ENCODE assay signal across 17 mouse cellular contexts in the genomic region with DNA sequence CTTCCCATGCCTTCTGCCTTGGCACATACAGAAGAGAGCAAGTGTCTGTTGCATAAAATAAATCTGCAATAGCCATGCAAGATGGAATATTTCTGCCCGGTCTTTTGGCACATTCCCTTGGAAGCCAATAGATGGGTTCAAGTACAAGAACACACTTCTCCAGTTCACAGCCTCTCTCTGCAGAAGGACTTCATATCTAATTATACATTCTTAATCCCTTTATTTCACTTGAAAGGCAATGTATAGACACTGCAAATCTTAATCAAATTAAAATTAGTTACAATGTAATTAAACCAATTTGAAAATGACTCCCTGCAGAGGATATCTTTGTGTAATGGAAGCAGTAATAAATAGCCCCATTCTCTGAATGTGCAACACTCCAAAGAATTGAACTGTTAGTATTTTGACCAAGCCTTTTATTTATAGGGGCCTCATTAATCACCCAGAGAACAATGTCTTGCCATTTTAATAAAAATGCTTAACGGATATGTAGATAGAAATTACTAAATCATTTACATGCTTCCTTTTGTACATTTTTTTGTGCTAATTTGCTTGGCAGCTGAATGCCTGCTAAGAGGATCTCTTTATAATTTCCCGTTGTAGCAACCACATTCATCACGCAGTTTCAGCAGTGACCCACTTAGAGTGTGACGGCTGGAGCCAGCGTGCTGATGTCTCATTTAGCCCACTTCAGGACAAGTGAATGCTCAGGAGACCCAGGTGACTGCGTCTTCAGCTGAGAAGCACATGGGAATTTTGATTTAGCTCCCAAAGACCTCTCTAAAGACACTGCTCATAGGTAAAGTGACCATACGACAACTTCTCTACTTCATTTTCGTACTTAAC.
DNase-seq lines count a peak whose midpoint lies in the region; ATAC-seq and TF ChIP-seq lines count a peak whose summit lies in the region.
"Had no signal": no experiment of that assay in that cellular context is flagged by ENCODE, and none has a peak within 500 bp of the region (broad histone marks: within the 10 kb centered on the region; RNA-seq: fewer than 3 reads in every experiment).

No protein-coding gene starts in this region.

- no peaks in the 10 kb centered on the region for H3K36me3 ChIP-seq in midbrain, embryonic 14.5 days (ENCODE audit: control insufficient read depth, insufficient read depth, low read length)
- H3K36me3 ChIP-seq in midbrain, embryonic 11.5 days (ENCODE audit: control insufficient read depth, insufficient read depth, low read length) = no peaks in the 10 kb centered on the region
- H3K36me3 ChIP-seq in thymus, adult 2 months (ENCODE audit: control insufficient read depth, insufficient read depth, low read length) = no peaks in the 10 kb centered on the region
- H3K36me3 ChIP-seq: embryonic facial prominence, embryonic 12.5 days; heart, embryonic 15.5 days; limb, embryonic 15.5 days had no signal

- H3K27ac ChIP-seq in midbrain, embryonic 14.5 days (replicated peaks; ENCODE audit: low read depth, low read length) = no peak overlapping the region
- no peak overlapping the region for H3K27ac ChIP-seq in midbrain, embryonic 11.5 days (ENCODE audit: low read depth, low read length)
- no peak overlapping the region for H3K27ac ChIP-seq in thymus, adult 2 months (ENCODE audit: control insufficient read depth, insufficient read depth, low read length)
- H3K27ac ChIP-seq: embryonic facial prominence, embryonic 12.5 days; heart, embryonic 15.5 days; kidney, postnatal 0 days; limb, embryonic 15.5 days; stomach, postnatal 0 days had no signal

- no peak overlapping the region for H3K4me2 ChIP-seq in midbrain, embryonic 14.5 days (ENCODE audit: low read length)
- H3K4me2 ChIP-seq in midbrain, embryonic 11.5 days = no peak overlapping the region
- H3K4me2 ChIP-seq: embryonic facial prominence, embryonic 12.5 days; heart, embryonic 15.5 days; limb, embryonic 15.5 days had no signal

- H3K9me3 ChIP-seq in midbrain, embryonic 14.5 days (ENCODE audit: control insufficient read depth, low read length) = no peaks in the 10 kb centered on the region
- H3K9me3 ChIP-seq in midbrain, embryonic 11.5 days (ENCODE audit: control insufficient read depth, low read length) = no peaks in the 10 kb centered on the region
- H3K9me3 ChIP-seq: embryonic facial prominence, embryonic 12.5 days; heart, embryonic 15.5 days; limb, embryonic 15.5 days had no signal

- intact Hi-C loops in heart, postnatal 25 days (cut with DNase I) = no loop called here

- 60% methylated on average over 9 of the region's 9 CpGs for WGBS in midbrain, embryonic 14.5 days
- 84% methylated on average over 9 of the region's 9 CpGs for WGBS in midbrain, embryonic 11.5 days
- WGBS in thymus, adult 2 months = 85% methylated on average over 9 of the region's 9 CpGs

- no peak for ATAC-seq in midbrain, embryonic 14.5 days (ENCODE audit: low FRiP score, low TSS enrichment)
- ATAC-seq in midbrain, embryonic 11.5 days (ENCODE audit: low FRiP score) = no peak

- no peak overlapping the region for H3K4me3 ChIP-seq in midbrain, embryonic 14.5 days (replicated peaks; ENCODE audit: low read depth, low read length)
- no peak overlapping the region for H3K4me3 ChIP-seq in midbrain, embryonic 11.5 days (ENCODE audit: low read depth, low read length)
- no peak overlapping the region for H3K4me3 ChIP-seq in thymus, adult 2 months (ENCODE audit: control insufficient read depth, insufficient read depth, low read length)
- H3K4me3 ChIP-seq: embryonic facial prominence, embryonic 12.5 days; heart, embryonic 15.5 days; limb, embryonic 15.5 days had no signal

- TF ChIP-seq POLR2A in thymus, adult 2 months (IDR thresholded peaks at IDR 0.05; ENCODE audit: control insufficient read depth, extremely low read depth, insufficient read depth, low read length, poor library complexity) = no peak

- no peak overlapping the region for H3K9ac ChIP-seq in midbrain, embryonic 14.5 days (replicated peaks; ENCODE audit: low read length)
- no peak overlapping the region for H3K9ac ChIP-seq in midbrain, embryonic 11.5 days (ENCODE audit: low read length)
- H3K9ac ChIP-seq: embryonic facial prominence, embryonic 12.5 days; heart, embryonic 15.5 days; limb, embryonic 15.5 days had no signal

- DNase-seq in cerebellum, postnatal 14 days = peak; percentile 10 to 16
- no peak for DNase-seq in cerebellum, postnatal 4 days (ENCODE audit: low spot score in 2 of 2)
- peak; percentile 36 for DNase-seq in midbrain, embryonic 14.5 days
- no peak for DNase-seq in midbrain, embryonic 11.5 days (ENCODE audit: low spot score, missing footprints)
- peak; percentile 21 for DNase-seq in right cerebral cortex, adult 18-20 months
- no peak for DNase-seq in heart, postnatal 25 days (ENCODE audit: low spot score)
- DNase-seq in heart, adult 9 months (ENCODE audit: low spot score in 2 of 2) = no peak
- no peak for DNase-seq in thymus, adult 2 months
- DNase-seq: adrenal gland, adult 2 months; cerebellum, adult 11 months; heart, adult 11 months; thymus, postnatal 25 days had no signal

- H3K27me3 ChIP-seq in midbrain, embryonic 14.5 days (ENCODE audit: control insufficient read depth, insufficient read depth, low read length) = no peaks in the 10 kb centered on the region
- no peaks in the 10 kb centered on the region for H3K27me3 ChIP-seq in midbrain, embryonic 11.5 days (ENCODE audit: control insufficient read depth, insufficient read depth, low read length)
- no peaks in the 10 kb centered on the region for H3K27me3 ChIP-seq in thymus, adult 2 months (ENCODE audit: control insufficient read depth, insufficient read depth, low read length)
- H3K27me3 ChIP-seq: embryonic facial prominence, embryonic 12.5 days; heart, embryonic 15.5 days; limb, embryonic 15.5 days had no signal

- TF ChIP-seq CTCF in thymus, adult 2 months (IDR thresholded peaks at IDR 0.05; ENCODE audit: borderline replicate concordance, control insufficient read depth, extremely low read depth, insufficient read depth, low read length, poor library complexity) = no peak

- no peaks in the 10 kb centered on the region for H3K4me1 ChIP-seq in midbrain, embryonic 14.5 days (ENCODE audit: control insufficient read depth, insufficient read depth, low read length)
- H3K4me1 ChIP-seq in midbrain, embryonic 11.5 days (ENCODE audit: control insufficient read depth, insufficient read depth, low read length) = no peaks in the 10 kb centered on the region
- H3K4me1 ChIP-seq in thymus, adult 2 months (replicated peaks; ENCODE audit: control insufficient read depth, insufficient read depth, low read length) = no peaks in the 10 kb centered on the region
- H3K4me1 ChIP-seq: embryonic facial prominence, embryonic 12.5 days; heart, embryonic 15.5 days; limb, embryonic 15.5 days had no signal

Comparison
In these comparisons a context has a peak if more than half of its experiments do, and no peak if none do; other contexts are left out.
1. DNase-seq: peak in cerebellum, postnatal 14 days (2 of 2), midbrain, embryonic 14.5 days (single experiment) and right cerebral cortex, adult 18-20 months (single experiment); none in cerebellum, postnatal 4 days (0 of 2), midbrain, embryonic 11.5 days (single experiment), heart, postnatal 25 days (single experiment), heart, adult 9 months (0 of 2) and thymus, adult 2 months (single experiment).